Mouse (Mus musculus) hindbrain, postnatal 0 days (tissue): ENCODE measurements at regions not wholly inside any gene's neighbourhood (a gene's known extent, or its start where the extent isn't known, plus 50 kb on each side); places are given as distances from the start of the nearest gene placed in this dataset.
A peak's percentile ranks its signal among the peaks of the same experiment; 100 is the strongest.

ENCODE experiments used
- ATAC-seq: fragments of 200-750 bp; cut with Nextera tagmentation; 2 replicates; pipeline ENCODE4 v1.8.0; 2017; ENCODE audit warnings: mild to moderate bottlenecking, moderate TSS enrichment, moderate library complexity
- DNase-seq: peaks from one replicate; pipeline ENCODE4 v3.0.0-alpha.2; 2015; ENCODE audit warnings: low spot score
- H3K27ac ChIP-seq: fragments of 300-500 bp; sonication (generic); 2 replicates; pipeline ENCODE4 v1.5.1; 2014; ENCODE audit warnings: mild to moderate bottlenecking
- H3K27me3 ChIP-seq: fragments of 300-500 bp; sonication (generic); 2 replicates; pipeline ENCODE4 v1.6.1; 2014; ENCODE audit warnings: low read length, mixed read lengths; ENCODE audit not compliant: insufficient read depth
- H3K36me3 ChIP-seq: fragments of 300-500 bp; sonication (generic); 2 replicates; pipeline ENCODE4 v1.6.1; 2014; ENCODE audit warnings: low read length, mixed read lengths; ENCODE audit not compliant: insufficient read depth
- H3K4me1 ChIP-seq: fragments of 300-500 bp; sonication (generic); 2 replicates; pipeline ENCODE4 v1.6.1; 2014; ENCODE audit warnings: antibody characterized with exemption, low read length, mixed read lengths; ENCODE audit not compliant: insufficient read depth
- H3K4me2 ChIP-seq: fragments of 300-500 bp; sonication (generic); 2 replicates; pipeline ENCODE4 v1.6.1; 2014; ENCODE audit warnings: low read depth, mild to moderate bottlenecking, low read length, moderate library complexity, mixed read lengths
- H3K4me3 ChIP-seq: fragments of 300-500 bp; sonication (generic); 2 replicates; pipeline ENCODE4 v1.5.1; 2014; ENCODE audit warnings: low read length
- H3K9ac ChIP-seq: fragments of 300-500 bp; sonication (generic); replicated peaks from 2 replicates; pipeline ENCODE4 v1.6.1; 2014; ENCODE audit warnings: mild to moderate bottlenecking, low read length, moderate library complexity, mixed read lengths
- H3K9me3 ChIP-seq: fragments of 300-500 bp; sonication (generic); 2 replicates; pipeline ENCODE4 v1.6.1; 2016; ENCODE audit warnings: low read length, mixed read lengths
- CTCF ChIP-seq: IDR thresholded peaks from 2 replicates; pipeline ENCODE4 v1.5.1; 2016; ENCODE audit warnings: antibody characterized with exemption, control low read depth, low read depth
- WGBS: fragments of 180-500 bp; shearing (Covaris S2); extraction: QIAGEN DNeasy Blood & Tissue Kit; methylation state at CpG from one replicate; pipeline ENCODE4 v1.1.7; 2014; 5-methylcytosine and 5-hydroxymethylcytosine counted together

GRCm38 (mm10) chr16:70835006-70835405 lies 521.3 kb downstream of the Gbe1 start:
- ATAC-seq = no peak
- Histone ChIP-seq H3K27me3 (no peaks in the 10 kb centered on the region), H3K27ac (no peak overlapping the region), H3K36me3 (no peaks in the 10 kb centered on the region), H3K9me3 (no peaks in the 10 kb centered on the region), H3K9ac (no peak overlapping the region), H3K4me2 (no peak overlapping the region), H3K4me1 (no peaks in the 10 kb centered on the region), H3K4me3 (no peak overlapping the region)
- TF ChIP-seq CTCF = no peak
- DNase-seq = no peak
- 87% methylated on average over 8 of the region's 8 CpGs for WGBS

- Histone ChIP-seq H3K4me2 (no peak overlapping the region), H3K27ac (no peak overlapping the region), H3K36me3 (no peaks in the 10 kb centered on the region), H3K27me3 (no peaks in the 10 kb centered on the region), H3K4me3 (no peak overlapping the region), H3K9ac (no peak overlapping the region), H3K9me3 (no peaks in the 10 kb centered on the region), H3K4me1 (no peaks in the 10 kb centered on the region)
- ATAC-seq (no peak), DNase-seq (peak; percentile 28)
- TF ChIP-seq CTCF = peak; percentile 41
- 73% methylated on average over 1 of the region's 1 CpGs for WGBS
Observed at GRCm38 (mm10) chr16:70838139-70838538, 524.4 kb downstream of the Gbe1 start.

GRCm38 (mm10) chr16:70868241-70868640 lies 554.5 kb downstream of the Gbe1 start:
- H3K27ac ChIP-seq = no peak overlapping the region
- TF ChIP-seq CTCF = peak; percentile 63
- no peak for ATAC-seq
- no peak overlapping the region for H3K9ac ChIP-seq
- H3K4me1 ChIP-seq = no peaks in the 10 kb centered on the region
- WGBS = 53% methylated on average over 2 of the region's 2 CpGs
- H3K4me3 ChIP-seq = no peak overlapping the region
- H3K36me3 ChIP-seq = no peaks in the 10 kb centered on the region
- H3K27me3 ChIP-seq = no peaks in the 10 kb centered on the region
- no peaks in the 10 kb centered on the region for H3K9me3 ChIP-seq
- H3K4me2 ChIP-seq = no peak overlapping the region
- DNase-seq = peak; percentile 70

- H3K9me3 ChIP-seq = no peaks in the 10 kb centered on the region
- no peaks in the 10 kb centered on the region for H3K36me3 ChIP-seq
- H3K9ac ChIP-seq = no peak overlapping the region
- ATAC-seq (no peak), DNase-seq (no peak)
- 59% methylated on average over 4 of the region's 4 CpGs for WGBS
- H3K27me3 ChIP-seq = no peaks in the 10 kb centered on the region
- H3K27ac ChIP-seq = no peak overlapping the region
- H3K4me2 ChIP-seq = no peak overlapping the region
- H3K4me3 ChIP-seq = no peak overlapping the region
- H3K4me1 ChIP-seq = no peaks in the 10 kb centered on the region
- TF ChIP-seq CTCF = no peak
Observed at GRCm38 (mm10) chr16:70869205-70869604, 555.5 kb downstream of the Gbe1 start.

GRCm38 (mm10) chr16:70874080-70874479 lies 560.3 kb downstream of the Gbe1 start:
- no peak for TF ChIP-seq CTCF

GRCm38 (mm10) chr16:70880678-70881077 lies 566.9 kb downstream of the Gbe1 start:
- no peaks in the 10 kb centered on the region for H3K9me3 ChIP-seq
- H3K4me2 ChIP-seq = peak overlapping the region; percentile 43; the same call in 1 of the 2 replicates
- no peaks in the 10 kb centered on the region for H3K36me3 ChIP-seq
- ATAC-seq (no peak), DNase-seq (no peak)
- no peaks in the 10 kb centered on the region for H3K27me3 ChIP-seq
- no peak overlapping the region for H3K4me3 ChIP-seq
- WGBS = 22% methylated on average over 2 of the region's 2 CpGs
- no peaks in the 10 kb centered on the region for H3K4me1 ChIP-seq
- H3K9ac ChIP-seq = 0 out of 2 replicates have a peak overlapping the region, but pooled peaks have one; percentile 14
- H3K27ac ChIP-seq = peak overlapping the region; percentile 57
- no peak for TF ChIP-seq CTCF

More at GRCm38 (mm10) chr16:70874080-70874479, 560.3 kb downstream of the Gbe1 start:
- ATAC-seq = no peak
- H3K4me1 ChIP-seq = no peaks in the 10 kb centered on the region
- no peak for DNase-seq
- H3K36me3 ChIP-seq = no peaks in the 10 kb centered on the region
- 60% methylated on average over 2 of the region's 2 CpGs for WGBS
- H3K27me3 ChIP-seq = no peaks in the 10 kb centered on the region
- H3K4me3 ChIP-seq = no peak overlapping the region
- H3K4me2 ChIP-seq = no peak overlapping the region
- no peaks in the 10 kb centered on the region for H3K9me3 ChIP-seq
- no peak overlapping the region for H3K9ac ChIP-seq
- no peak overlapping the region for H3K27ac ChIP-seq

- DNase-seq (peak; percentile 54), ATAC-seq (peak; percentile 59; the same call in 1 of the 2 replicates)
- TF ChIP-seq CTCF = peak; percentile 29; the same call in 1 of the 2 replicates
- no peaks in the 10 kb centered on the region for H3K4me1 ChIP-seq
- H3K9ac ChIP-seq = peak overlapping the region; percentile 14; the same call in 1 of the 2 replicates
- 50% methylated on average over 14 of the region's 14 CpGs for WGBS
- peak overlapping the region; percentile 57 for H3K27ac ChIP-seq
- H3K4me2 ChIP-seq = peak overlapping the region; percentile 43
- no peaks in the 10 kb centered on the region for H3K36me3 ChIP-seq
- no peaks in the 10 kb centered on the region for H3K27me3 ChIP-seq
- no peak overlapping the region for H3K4me3 ChIP-seq
- no peaks in the 10 kb centered on the region for H3K9me3 ChIP-seq
Observed at GRCm38 (mm10) chr16:70881098-70881850, 567.5 kb downstream of the Gbe1 start.
